Mouse (Mus musculus) layer of hippocampus, adult 2 months (tissue): ENCODE results near the gene P4ha1. TPM values are rescaled to one million over a fixed set of nuclear protein-coding genes. Genes with fewer than 3 reads are reported as not detected.

ENCODE experiments used
- DNase-seq, 2 experiments: peaks; one replicate each; pipeline ENCODE4 v3.0.0; 2022; ENCODE audit warnings: low spot score in 2 of 2
- H3K27ac ChIP-seq: fragments of 200-600 bp; 2 replicates; pipeline ENCODE4 v1.8.1; 2022
- H3K4me3 ChIP-seq: fragments of 200-600 bp; 2 replicates; pipeline ENCODE4 v1.8.1; 2022; ENCODE audit warnings: mild to moderate bottlenecking
- CTCF ChIP-seq: fragments of 200-600 bp; conservative IDR thresholded peaks from 2 replicates; pipeline ENCODE4 v1.8.1; 2022; ENCODE audit warnings: antibody characterized with exemption, mild to moderate bottlenecking, moderate library complexity
- total RNA-seq, 2 experiments: library from RNA; stranded (reverse); gene quantifications; 2 replicates each; pipeline ENCODE4 v1.2.3; 2021

Gene P4ha1
- total RNA-seq, 2 experiments from 2014 or later = 41.9 to 48.9 TPM

DNA sequence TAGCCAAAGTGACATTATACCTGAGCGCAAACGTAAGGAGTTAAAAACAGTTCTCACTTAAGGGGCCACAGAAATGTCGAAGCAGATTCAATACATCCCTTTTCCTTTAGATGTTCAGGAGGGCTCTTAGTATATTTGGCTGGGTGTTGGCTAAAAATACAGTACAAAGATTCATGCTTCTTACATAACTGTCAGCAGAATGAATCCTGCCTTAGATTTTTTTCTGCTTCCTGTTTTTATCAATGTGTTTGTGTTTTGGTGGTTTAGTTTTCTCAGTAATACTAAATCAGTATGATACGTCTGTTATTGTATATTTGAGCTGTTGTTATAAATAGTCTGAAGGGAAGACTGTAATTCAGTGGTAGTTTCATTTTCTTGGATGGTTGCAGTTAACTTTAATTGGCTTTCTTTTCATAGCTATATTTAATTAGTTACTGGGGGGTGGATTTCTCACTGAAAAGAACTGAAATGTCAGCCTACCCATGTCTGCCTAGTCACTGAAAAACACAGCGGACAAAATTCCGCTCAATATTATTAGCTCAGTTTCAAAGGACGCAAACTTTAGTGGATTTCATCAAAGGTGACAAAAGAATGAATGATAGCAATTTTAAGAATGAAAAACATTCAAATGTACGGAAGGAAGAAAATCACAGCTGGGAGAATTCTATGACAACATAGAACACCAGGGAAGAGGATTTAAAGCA, 3.7 kb downstream of the P4ha1 start:
- H3K27ac ChIP-seq = peak overlapping the region; percentile 99
- no peak for TF ChIP-seq CTCF
- H3K4me3 ChIP-seq = peak overlapping the region; percentile 95
- DNase-seq = no peak

DNA sequence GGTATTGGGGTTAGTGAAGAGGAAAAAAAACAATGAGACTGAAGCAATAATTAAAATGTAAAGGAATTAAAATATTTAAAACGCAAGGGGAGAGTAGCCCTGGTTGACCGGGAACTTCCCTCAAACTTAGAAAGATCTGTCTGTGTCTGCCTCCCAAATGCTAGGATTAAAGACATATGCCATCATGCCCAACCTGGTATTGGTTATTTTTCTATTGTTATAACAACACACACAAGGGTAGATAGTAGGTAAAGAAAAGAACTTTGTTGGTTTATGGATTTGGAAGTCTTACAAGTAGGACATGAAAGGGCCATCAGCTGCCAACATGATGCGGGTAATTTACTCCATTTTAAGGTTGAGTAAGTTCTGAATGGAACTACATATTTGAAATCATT, 4.2 kb downstream of the P4ha1 start:
- H3K4me3 ChIP-seq = peak overlapping the region; percentile 95; the same call in 1 of the 2 replicates
- peak overlapping the region; percentile 99; the same call in 1 of the 2 replicates for H3K27ac ChIP-seq

DNA sequence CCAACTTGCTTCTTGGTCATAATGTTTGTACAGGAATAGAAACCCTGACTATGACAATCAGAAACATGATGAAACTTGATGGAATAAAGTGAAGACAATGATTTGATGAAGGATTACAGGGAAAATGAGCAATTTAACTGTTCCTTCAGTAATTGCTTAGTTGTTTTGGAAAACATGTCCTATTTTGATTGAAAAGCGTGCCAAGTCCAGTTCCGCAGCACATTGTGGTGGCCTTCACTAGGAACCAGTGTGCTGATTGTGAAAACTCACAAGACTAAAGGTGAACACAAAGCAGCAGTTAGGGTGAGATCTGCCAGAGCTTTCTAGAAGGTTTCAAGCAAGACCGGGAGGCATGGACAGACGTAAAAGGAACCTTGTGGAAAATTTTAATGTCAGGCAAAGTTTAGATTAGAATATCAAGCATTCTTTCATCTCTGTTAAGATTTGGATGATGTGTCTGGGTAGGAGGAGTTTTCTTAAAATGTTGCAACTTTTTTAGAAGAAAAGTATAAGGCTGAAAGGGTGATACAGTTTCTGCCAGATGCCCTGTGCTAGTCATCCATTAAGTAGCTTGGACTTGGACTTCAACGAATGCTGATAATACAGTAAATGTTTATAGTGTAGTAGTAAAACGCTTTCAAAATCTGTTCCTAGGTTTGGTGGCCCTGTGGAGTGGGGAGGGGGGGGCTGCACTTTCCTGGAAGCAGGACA, 8.6 kb downstream of the P4ha1 start:
- TF ChIP-seq CTCF = no peak
- H3K4me3 ChIP-seq = no peak overlapping the region
- H3K27ac ChIP-seq = peak overlapping the region; percentile 32; the same call in 1 of the 2 replicates
- DNase-seq = no peak

More for the DNA sequence above, 4.2 kb downstream of the P4ha1 start:
- no peak for TF ChIP-seq CTCF
- no peak for DNase-seq

DNA sequence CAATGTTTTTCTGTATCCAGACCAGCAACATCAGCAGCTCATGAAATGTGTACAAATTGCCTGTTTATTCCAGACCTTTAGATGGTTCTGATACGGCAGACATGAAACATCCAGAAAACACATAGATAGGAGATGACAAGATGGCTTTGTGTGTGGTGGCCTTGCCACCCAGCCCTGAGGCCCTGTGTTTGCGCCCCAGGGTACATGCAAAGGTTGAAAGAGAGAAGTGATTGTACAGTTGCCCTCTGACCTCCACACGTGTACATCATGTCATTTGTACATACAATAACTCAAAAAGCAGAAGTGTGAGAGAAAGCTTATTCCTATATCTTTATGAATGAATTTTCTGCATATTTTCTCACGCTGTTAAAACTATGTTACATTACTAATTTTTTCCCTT, 10.3 kb downstream of the P4ha1 start:
- Histone ChIP-seq H3K27ac (peak overlapping the region; percentile 23; the same call in 1 of the 2 replicates), H3K4me3 (no peak overlapping the region)
- TF ChIP-seq CTCF = no peak
- no peak for DNase-seq

DNA sequence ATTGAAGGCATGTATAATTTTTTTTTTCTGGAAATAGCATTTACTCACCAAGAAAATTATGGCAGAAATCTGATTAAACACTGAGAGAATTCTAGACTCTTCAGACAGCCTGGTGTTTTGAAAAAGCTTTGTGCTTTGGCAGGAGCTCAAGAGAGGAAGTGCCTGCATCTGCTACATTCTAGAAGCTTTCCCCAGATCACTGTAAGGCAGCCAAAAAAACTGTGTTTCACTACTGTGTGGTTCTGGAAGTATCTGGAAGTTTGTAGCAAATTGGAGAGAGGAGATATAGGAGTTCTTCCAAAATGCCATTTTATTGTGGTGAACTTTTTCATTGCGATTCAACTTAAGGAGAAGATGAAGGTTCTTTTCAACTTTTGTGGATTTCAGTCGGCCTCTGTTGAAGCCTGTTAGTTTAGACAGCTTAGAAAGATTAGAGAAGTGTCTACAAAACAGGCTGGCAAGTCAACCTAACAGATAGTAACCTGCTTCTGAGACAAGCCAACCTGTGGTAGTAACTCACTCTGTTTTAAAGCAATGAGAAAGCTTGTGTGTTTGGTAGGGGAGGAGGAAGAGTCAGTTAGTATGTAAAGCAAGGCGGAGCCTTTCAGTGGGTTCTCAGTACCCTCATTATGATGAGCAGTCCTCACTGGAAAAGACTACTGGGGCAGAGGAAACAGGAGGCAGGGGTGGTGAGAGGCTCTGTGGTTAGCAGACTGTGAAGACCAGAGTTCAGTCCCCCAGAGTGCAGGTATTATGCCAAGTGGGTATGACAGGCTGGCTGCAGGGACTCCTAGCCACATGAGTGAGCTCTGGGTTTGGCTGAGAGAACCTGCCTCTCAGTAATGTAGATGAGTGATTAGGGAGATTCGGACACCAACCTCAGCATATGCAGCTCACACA, 12.1 kb downstream of the P4ha1 start:
- H3K27ac ChIP-seq = peak overlapping the region; percentile 67
- no peak for TF ChIP-seq CTCF
- DNase-seq = peak; percentile 65 to 89
- H3K4me3 ChIP-seq = no peak overlapping the region

DNA sequence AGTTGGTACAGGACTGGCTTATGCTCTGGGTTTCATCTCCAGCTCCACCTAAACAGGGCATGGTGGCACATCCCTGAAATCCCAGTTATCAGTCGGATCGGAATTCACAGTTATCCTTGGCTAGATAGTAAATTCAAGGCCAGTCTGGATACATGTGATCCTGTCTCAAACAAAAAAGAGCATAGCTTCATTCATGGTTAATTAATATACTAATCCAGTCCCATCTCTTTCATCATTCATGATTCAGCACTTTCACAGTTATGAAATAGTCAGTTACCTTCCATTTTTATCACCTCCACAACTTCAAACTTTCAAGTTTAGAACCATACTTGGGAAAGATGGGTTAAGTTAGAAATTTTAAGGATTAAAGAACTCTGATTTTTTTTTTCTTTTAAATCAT, 13.0 kb downstream of the P4ha1 start:
- DNase-seq = no peak
- Histone ChIP-seq H3K27ac (peak overlapping the region; percentile 67; the same call in 1 of the 2 replicates), H3K4me3 (no peak overlapping the region)
- no peak for TF ChIP-seq CTCF

DNA sequence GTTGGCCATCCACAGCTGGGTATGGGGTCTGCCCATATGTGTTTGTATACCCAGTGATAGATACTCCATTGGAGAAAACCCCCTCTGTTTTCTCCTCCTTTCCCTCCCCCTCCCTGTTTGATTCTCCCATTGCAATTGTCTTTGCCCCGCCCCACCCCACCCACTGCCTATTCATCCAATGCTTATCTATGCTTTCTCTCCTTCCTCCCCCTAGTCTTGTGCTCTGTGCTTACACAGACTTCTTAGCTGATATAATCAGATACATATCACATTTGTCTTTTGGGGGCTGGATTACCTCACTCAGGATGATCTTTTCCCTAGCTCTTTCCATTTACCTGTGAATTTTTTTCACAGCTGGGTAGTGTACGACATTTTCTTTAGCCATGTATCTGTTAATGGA, 23.5 kb downstream of the P4ha1 start:
- no peak for TF ChIP-seq CTCF
- no peak overlapping the region for H3K27ac ChIP-seq
- no peak for DNase-seq
- H3K4me3 ChIP-seq = no peak overlapping the region

DNA sequence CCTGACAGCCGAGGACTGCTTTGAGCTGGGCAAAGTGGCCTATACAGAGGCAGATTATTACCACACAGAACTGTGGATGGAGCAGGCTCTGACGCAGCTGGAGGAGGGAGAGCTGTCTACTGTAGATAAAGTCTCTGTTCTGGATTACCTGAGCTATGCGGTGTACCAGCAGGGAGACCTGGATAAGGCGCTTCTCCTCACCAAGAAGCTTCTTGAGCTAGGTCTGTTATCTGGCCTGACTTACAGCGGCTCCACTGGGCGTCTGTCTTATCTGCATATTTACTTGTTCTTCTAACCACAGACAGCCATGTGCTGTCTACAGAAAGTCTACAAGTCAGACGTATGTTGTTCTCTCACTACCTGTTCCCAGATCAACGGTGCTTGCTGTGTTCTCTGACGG, 25.1 kb downstream of the P4ha1 start:
- no peak for TF ChIP-seq CTCF

DNA sequence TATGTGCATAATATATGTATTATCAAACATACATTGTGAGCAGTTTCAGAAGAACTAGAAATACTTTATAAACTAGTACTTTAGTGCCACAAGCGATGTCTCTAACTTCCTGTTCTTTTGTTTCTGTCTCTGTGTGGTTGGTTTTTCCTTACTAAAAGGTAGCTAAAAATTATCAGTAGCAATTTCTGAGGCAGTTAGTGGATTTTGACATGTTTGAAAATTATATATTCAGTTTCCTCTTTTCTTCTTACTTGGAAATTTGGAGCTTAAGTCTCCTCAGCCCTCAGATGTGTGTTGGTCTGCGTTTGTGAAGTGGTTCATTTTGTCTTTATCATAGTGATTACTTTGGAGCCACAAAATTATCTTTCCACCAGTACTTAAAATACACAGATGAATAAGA, 26.4 kb downstream of the P4ha1 start:
- TF ChIP-seq CTCF = no peak
- no peak overlapping the region for H3K4me3 ChIP-seq
- no peak overlapping the region for H3K27ac ChIP-seq
- DNase-seq = no peak

More for the DNA sequence above, 25.1 kb downstream of the P4ha1 start:
- Histone ChIP-seq H3K27ac (no peak overlapping the region), H3K4me3 (no peak overlapping the region)
- no peak for DNase-seq

DNA sequence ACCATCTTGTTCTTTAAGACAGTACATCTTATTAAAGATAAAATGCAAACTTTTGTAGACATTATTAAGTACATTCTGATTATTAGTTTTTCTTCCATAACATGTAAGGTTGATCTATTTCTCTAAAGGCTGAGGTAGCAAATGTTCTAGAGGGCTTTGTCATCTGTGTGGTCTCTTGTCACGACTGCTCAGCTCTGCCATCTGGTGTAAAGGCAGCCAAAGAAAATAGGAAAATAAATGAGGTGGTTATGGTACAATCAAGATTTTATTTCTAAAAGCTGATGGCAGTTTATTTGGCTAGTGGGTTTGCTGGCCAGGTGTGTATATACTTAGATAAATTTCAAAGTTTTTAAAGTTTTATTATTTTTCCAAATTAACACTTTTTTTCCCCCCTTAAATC, 30.0 kb downstream of the P4ha1 start:
- Histone ChIP-seq H3K27ac (no peak overlapping the region; the same call in 1 of the 2 replicates), H3K4me3 (no peak overlapping the region)
- DNase-seq = peak in 1 of 2 experiments; percentile 17
- peak; percentile 60 for TF ChIP-seq CTCF

DNA sequence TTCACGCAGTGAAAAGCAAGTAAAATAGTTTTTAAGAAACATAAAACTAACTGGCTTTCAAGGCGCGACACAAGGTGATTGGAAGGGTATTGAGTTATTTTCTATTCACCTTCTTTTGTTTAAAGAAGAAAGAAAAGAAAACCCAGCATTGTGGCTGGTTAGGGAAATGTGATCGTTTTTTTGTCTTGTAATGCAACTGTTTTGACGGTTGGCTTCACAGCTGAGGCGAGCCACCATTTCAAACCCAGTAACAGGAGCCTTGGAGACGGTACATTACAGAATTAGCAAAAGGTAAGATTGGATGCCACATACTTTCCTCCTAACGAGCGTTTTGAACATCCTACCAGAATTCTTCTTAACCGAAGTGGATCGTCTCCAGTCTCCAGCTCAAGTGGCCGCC, 31.0 kb downstream of the P4ha1 start:
- 0 out of 2 replicates have a peak overlapping the region, but pooled peaks have one; percentile 20 for H3K27ac ChIP-seq
- no peak overlapping the region for H3K4me3 ChIP-seq
- DNase-seq = no peak
- TF ChIP-seq CTCF = no peak

DNA sequence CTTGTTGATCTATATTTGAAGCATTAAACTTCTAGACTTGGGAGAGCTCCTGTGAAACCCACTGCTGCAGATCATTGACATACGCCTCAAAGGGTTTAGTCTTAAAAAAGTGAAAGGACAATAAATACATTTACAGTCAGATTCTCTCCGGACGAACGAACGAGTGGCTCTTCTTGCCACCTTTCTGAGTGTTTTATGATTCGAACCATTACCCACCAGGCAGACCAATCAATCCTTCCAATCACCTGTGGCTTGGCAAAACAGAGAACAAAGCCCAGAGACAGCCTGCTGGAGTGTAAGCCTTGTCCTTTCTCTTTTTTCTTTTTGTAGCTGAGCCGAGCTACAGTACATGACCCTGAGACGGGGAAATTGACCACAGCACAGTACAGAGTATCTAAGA, 31.9 kb downstream of the P4ha1 start:
- DNase-seq = no peak
- no peak overlapping the region for H3K27ac ChIP-seq
- no peak overlapping the region for H3K4me3 ChIP-seq
- no peak for TF ChIP-seq CTCF

DNA sequence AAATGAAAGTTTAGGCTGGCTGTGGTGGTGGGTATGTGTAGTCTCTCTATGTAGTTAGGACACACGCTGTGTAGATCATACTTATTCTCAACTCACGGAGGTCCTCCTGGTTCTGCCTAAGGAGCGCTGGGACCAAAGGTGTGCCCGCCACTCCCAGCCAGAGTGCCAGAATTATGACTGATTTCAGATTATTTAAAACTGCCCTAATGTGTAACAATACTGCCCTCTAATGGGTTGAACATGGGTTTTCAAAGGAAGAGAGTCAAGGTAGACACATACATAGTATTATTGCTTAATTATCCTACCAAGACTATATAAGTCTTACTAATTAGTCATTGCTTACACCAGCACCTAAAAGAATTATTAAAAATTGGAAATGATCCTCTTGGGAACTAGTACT, 35.6 kb downstream of the P4ha1 start:
- TF ChIP-seq CTCF = peak; percentile 76
- no peak for DNase-seq
- Histone ChIP-seq H3K27ac (no peak overlapping the region), H3K4me3 (no peak overlapping the region)
